Mouse (Mus musculus) adrenal gland, adult (tissue): ENCODE measurements around the gene Epx.

ENCODE experiments used
- DNase-seq, 2 experiments: peaks; one replicate each; pipeline ENCODE4 v3.0.0; 2022 to 2023; ENCODE audit warnings: low spot score in 1 of 2; ENCODE audit not compliant: inconsistent age in 2 of 2

The Epx gene

DNA sequence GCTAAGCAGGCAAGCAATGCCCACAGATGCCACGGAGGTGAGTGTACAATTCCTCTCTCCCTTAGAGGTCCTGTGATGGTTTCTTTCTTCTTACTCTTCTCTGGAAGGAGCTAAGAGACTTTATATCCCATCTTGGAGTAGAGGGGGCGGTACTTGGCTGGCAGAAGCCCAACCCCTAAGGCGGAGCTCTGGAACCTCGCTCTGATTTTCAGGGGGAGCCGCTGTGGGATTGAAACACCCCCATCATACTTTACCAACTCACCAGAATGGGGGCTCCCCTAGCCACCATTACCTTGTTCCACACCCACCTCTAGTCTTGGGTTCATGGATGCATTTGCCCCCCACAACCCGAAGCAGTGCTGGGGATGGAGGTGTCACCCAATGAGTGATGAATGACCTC, at the start of gene Epx:
Epx (minus strand) TSS at position 101 of the 400 bp plus-strand sequence.
- DNase-seq, result no peak

DNA sequence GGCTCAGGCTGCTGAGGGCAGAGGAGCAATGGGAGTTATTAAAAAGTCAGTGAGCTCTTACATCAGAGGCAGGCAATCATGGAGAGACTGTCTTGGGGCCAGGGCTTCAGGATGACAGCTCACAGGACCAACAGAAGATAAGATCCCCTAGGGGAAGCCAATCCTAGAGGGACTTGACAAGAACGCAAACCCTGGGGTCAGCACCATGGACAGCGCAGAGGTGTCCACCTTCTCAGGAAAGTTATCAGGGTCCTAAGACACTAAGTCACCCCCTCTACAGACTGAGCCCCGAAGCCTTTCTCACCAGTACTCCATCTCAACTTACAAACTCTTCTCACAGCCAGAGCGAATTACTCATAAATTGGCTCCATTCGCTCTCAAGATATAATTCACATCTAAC, 45.6 kb upstream of the Epx start, which contains the start of gene Olfr464:
Olfr464 (minus strand) TSS at position 2 of the 400 bp plus-strand sequence.
- peak in 1 of 2 experiments; percentile 28 for DNase-seq

DNA sequence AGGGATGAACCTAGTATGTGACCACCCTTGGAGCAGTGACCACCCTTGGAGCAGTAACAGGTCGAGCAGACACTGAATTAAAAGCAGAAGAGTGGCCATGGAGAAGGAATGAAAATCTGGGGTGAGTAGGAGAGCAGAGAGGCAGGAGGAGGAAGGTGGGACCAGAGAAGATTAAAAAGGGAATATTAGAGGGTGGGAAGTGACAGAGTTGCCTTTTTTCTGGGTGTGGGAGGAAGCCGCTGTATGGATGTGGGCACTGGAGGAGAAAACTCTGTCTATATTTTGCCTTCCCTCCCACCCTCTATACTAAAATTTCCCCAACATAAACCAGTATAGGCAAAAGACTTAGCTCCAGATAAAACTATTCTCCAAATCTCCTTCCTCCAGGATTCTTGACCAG, 45.0 kb upstream of the Epx start:
- no peak for DNase-seq

DNA sequence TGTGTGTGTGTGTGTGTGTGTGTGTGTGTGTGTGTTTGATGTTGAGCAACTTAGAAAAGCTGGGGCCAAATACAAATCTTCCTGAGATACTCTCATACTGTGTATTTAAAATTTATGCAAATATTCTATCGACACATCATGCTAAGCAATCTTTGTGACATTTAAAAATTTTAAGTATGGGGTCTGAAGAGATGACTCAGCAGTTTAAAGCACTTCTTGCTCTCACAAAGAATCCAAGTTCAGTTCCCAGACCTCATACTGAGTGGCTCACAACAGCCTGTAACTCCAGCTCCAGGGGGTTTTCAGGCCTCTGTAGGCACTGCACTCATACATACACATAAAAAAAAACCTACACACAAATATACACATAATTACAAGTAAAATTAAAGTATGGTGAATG, 40.7 kb upstream of the Epx start:
- no peak for DNase-seq

DNA sequence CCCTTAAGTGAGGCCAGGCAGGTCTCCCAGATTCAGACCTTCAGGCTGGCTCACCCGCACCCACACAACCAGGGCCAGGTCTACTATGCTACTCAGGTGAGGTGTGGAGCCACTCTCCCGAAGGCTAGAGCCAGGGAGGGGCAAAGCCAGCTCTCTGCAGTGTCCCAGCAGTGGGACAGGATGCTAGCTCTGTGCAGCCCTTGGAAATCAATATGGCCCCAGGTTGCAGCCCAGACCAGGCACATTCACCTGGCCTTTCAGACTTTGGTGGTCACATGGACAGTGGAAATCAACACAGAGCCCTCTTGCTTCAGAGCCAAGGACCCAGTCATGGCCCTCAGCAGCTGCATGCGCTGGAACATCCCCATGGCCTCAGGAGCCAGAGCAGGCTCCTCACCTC, 29.0 kb upstream of the Epx start:
- DNase-seq, result no peak

DNA sequence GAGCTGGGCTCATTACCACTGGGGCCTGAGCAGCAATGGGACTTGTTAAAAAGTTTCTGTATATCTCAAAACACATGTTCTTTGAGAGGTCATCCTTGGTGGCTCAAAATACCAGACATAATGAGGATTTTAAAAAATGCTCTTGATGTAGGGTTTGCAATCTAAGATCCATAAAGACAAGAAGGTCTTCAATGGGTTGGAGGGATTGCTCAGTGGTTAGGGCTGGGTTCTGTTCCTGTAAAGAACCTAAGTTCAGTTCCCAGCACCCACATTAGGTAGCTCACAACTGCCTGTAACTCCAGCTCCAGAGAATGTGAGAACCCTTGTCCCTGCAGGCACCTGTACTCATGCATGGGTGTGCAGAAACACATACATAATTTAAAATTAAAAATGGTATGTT, 22.0 kb upstream of the Epx start, which contains the start of gene Olfr463:
Olfr463 (minus strand) TSS at position 101 of the 400 bp plus-strand sequence.
- no peak for DNase-seq

DNA sequence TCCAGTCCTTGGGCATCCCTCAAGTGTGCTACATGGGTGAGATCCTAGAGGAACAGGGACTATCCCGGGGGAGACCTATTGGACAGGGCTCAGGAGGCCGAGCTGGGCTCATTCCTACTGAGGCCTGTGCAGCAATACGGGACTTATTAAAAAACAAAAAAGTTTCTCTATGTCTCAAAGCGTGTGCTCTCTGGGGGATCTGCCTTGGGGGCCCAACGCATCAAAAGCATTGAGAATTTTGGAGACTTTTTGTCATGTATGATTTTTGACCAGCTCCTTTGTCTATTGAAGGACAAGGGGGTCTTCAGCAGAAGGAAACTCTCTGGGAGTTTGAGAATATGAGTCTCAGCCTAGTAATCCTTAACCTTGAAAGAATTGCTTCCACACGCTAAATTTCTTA, 16.8 kb upstream of the Epx start, which contains the start of gene Olfr462:
Olfr462 (minus strand) TSS at position 101 of the 400 bp plus-strand sequence.
- DNase-seq, result no peak

DNA sequence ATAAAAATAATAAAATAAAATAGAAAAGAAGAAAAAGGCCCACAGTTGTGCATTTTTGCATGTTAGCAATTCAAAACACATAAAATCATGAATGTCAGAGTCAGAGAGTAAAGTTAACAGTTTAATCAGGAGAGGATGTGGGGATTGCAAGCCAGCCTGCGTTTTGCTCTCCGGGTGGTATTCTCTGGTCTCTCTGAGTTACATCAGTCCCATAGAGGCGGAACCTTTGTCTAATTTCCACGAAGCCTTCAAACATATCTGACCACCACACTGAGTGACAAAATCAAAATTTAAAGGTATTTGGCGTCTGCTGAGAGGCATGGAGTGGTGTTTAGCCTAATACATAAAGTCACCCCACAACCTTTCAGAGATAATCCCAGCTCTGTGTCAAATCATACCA, 9.5 kb upstream of the Epx start:
- no peak for DNase-seq

DNA sequence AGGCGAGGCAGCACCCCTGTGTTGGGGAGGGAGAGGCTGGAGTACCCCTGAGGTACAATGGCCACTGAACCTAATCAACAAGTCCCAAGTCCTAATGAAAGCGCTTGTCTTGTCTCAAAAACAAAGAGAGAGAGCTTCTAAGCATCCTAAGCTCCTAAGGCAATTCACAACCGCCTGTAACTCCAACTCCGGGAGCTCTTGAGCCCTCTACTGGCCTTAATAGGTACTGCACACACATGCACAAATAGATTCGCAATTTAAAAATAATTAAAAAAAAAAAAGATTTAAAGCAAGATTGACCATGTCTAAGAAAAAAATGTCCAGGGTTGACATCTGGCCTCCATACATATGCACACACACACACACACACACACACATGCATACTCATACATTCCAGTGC, 8.2 kb upstream of the Epx start:
- DNase-seq, result peak in 1 of 2 experiments; percentile 34

DNA sequence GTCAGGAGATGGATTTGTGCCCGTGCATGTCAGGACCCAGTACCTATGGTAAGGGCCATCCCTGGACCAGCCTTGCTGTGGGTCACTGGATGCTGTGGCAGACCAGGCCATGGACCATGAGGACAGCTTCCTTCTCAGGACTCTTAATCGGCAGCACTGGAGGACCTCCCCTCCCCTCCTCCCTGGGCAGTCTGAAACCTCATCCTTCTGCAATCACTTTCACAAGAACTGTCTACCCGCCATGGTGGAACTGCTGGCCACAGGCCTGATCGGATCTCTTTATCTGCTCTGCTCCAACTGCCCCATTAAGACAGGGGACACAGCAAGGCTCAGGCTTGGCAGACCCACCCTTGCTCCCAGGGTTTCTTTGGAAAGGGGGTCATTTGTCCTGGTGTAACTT, 6.4 kb upstream of the Epx start:
- no peak for DNase-seq

DNA sequence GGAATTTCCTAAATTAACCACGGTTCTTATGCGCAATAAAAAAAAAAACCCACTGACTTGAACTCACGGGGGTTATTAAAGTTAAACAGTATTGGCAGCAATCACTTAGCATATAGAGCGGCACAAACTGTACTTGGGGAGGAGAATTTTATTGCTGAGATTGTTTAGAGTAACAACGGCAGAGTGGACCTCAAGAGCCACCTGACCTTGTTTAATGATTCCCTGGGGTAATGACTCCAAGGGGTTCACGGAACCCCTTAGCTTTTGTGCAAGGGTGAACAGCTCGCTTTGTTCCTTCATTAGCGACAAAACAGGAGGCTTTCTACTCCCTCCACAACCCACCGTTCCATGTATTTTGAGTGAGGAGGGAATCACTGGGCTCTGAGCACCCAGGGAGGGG, 4.5 kb upstream of the Epx start:
- DNase-seq, result no peak

DNA sequence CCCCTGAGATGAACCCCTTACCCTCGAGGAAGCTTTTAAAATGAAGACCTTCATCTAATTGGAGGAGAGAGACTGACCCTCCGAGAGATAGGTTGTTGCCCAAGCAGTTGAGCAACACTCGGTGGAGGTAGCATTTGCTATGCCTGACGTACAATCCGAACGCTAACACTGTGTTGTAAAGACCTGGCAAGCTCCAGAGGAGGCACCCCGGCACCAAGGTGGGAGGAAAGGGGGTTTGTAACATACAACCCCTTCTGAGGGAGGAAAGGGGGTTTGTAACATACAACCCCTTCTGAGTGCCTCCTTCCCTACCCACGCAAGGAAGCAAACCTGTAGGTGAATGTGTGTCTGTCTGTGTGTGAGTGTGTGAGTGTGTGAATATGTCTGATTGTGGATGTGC, 3.6 kb downstream of the Epx start:
- no peak for DNase-seq

DNA sequence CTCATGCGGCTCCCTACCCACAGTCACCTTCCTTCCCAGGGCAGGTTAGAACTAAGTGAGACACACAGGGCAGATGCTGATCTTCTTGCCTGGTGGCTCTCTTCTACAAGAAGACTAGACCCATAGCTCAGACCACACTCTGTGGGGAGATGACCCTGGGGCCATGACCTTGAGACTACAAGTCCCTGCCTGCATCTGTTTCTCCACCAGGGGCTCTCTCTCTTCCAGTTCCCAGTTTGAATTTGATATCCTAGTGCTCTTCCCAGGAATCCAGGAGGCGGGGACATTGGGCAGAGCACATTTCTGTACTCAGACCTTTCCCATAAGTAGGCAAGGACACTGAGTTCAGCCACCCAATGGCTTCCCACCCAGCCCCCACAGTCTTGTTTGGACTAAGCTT, 5.2 kb downstream of the Epx start:
- DNase-seq, result no peak

DNA sequence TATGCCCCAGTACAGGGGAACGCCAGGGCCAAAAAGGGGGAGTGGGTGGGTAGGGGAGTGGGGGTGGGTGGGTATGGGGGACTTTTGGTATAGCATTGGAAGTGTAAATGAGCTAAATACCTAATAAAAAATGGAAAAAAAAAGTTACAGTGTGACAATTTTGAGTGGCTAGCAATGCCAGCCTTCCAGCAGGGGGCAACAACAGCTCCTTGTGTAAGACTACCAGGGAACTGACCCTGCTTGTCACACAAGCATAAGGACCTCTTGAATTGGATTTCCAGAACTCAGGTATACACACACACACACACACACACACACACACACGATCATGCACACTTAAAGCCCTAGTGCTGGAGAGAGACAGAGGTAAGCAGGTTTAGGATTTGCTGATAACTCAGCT, 8.4 kb downstream of the Epx start:
- DNase-seq, result peak in 1 of 2 experiments; percentile 32

DNA sequence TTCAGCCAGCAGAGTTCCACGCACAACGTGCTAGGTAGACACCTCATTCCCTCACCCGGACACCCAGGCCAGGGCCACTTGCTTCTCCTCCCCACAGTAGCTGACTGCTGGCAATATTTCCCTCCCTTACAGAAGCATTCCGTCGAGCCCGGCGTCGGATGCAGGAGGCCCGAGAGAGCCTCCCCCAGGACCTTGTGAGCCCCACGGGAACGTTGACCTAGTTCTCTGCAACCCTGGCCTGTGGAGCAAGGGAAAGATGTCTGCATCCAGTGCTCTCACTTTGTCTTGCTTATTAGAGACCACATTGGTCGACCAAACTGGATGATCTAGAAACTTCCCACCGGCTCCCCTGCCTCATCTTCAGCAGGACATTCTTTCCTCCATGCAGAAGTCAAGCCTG, 12.5 kb downstream of the Epx start:
- DNase-seq, result no peak

DNA sequence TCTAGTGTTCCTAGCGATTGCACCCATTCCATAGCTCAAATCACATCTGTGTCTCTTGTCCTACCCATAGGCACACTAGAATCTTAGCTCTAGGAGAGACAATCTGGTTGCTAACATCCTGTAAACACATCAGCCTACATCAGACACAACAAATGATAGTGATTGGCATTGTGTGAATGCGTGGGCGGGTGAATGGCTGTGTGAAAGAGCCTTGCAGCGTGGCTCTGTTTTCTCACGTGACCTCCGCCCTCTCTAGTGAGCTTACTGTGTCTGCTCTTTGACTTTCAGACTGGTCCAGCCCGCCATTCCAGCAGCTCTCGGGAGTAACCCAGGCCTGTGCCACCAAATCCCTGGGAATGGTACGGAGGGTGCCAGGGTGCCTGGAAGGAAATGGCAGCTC, 14.9 kb downstream of the Epx start:
- DNase-seq, result no peak

DNA sequence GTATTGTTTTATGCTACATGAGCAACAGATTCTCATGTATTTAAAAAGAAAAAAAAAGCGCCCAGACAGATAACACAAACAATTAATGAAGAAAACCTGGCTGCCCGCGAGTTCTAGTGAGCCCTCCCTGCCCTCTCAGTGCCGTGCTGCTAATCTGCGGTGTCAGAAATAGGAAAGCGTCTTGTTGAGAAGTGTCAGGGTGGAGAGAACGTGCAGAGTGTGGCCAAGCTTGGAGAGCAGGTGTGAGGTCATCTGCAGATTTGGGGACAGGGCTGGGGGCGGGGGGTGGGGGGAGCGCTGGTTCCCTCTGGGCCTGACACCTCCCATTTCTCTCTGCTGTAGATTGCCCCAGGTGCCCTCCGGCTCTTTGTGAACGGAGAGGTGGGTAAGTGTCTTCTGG, 16.1 kb downstream of the Epx start:
- DNase-seq, result no peak

DNA sequence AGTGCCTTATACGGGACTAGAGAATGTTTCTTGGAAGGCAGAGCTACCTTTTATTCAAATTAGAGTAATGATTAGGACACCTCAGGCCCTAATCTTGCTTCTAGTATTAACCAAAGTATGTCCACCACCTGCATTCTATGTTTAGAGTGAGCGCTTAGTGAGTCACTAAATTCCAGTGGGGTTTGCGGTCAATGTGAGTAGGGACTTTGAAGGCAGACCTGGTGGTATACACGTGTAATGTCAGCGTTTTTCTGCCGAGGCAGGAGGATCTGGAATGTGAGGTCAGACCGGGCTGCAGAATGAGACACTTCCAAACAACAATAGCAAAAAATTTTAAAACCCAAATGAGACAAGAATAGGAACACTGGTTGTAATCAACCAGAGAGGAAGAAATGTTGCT, 20.8 kb downstream of the Epx start:
- no peak for DNase-seq

DNA sequence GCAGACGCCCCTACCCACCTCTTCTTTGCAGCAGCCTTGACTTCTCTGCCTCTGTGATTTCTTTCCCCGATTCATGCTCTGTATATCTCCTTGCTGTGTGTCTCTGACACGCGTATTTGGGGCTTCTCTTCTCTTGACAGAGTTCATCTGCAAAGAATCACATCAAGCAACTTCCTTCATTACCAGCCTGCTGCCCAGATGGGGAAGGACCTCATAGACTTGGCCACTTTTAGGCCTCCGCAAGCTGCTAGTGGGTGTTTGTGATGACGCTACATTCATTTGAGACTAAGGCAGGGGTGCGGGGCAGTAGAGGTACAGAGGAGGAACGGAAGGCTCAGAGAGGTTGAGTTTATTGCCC, 21.8 kb downstream of the Epx start:
- peak in 1 of 2 experiments; percentile 18 for DNase-seq

DNA sequence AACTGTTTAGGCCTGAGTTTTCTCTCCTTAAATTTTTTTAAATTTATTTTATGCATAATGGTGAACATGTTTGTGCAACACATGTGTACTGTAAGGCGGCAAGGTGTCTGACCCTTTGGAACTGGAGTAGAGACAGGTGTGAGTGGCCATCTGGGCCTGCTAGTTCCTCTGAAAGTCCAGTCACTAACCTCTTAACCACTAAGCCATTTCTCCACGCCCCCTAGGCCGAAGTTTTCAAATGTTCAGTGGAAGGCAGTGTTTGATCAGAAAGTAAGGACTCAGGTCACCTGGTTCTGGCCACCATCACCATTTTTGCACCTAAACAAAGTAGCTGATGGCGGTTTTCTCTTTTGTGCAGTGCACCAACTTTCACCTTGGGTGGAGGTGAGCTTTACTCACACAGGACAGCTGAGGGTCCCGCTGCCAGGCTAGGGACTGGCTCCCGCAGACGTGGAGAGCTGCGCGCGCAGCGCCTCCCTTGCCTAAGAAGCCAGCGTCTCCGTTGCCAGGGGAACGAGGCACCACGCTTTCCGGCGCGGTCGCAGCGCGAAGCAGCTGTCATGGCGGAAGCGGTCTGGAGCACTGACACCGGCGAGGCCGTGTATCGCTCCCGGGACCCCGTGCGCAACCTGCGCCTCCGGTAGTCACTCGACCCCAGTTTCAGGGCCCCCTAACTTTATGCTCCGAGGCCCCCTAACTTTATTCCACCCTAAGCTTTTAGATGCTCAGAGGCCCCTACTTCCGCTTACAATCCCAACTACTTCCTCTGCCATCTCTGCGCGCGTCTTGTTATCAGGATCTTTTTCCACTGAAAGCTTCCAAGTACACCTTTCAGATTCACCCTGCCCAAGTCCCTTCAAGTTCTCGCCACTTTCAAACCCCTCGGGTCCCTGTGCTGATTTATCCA, 22.4 kb downstream of the Epx start, which contains the start of gene Mks1:
Mks1 (plus strand) TSS at position 526 of the 907 bp plus-strand sequence.
- peak; percentile 91 to 97 for DNase-seq

DNA sequence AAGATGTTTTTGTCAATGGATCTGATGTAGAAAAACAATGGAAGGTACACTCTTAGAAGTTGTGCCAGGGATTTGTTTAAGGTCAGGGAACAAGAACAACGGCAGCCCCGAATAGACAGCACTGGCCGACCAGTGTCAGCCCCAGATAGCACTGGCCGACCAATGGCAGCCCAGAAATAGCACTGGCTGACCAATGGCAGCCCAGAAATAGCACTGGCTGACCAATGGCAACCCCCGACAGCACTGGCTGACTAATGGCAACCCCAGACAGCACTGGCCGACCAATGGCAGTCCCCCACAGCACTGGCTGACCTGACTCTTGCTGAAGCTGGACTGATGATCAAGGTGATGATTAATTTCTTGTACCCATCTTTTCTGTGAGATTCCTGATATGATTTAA, 27.5 kb downstream of the Epx start:
- no peak for DNase-seq

DNA sequence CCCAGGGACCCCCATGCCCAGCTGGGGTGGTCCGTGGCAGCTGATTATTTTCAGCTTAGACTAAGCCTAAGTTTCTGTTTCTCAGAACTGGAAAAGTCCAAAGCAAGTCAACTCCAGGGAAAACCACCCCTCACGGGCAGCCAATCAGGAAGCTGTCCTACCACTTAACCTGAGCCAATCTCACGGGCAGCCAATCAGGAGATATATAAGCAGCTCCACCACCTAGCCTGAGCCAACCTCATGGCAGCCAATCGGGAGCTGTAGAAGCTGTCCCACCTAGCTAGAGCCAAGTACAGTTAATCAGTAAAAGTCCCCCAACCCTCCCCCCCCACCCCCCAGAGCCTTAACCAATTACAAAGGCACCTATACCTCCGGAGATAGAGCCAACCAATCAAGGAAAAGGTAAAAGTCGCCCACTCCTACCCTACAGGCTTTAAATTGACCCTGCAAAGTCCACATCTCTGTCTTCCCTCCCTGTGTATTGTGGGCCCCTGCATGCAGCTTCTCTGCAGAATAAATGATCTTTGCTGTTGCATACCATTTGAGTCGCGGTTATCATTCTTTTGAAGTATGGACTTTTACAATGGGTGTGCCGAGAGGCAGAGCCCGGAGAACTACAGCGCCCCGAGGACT, 28.3 kb downstream of the Epx start:
- DNase-seq, result no peak
